Mouse (Mus musculus) CH12.LX (cell line): ENCODE data around the gene Arhgap25. TPM values are rescaled to one million over a fixed set of nuclear protein-coding genes. Genes with fewer than 3 reads are reported as not detected.

Experiments
- DNase-seq: peaks from one replicate; pipeline ENCODE4 v3.0.0-alpha.2; 2013; ENCODE audit errors: extremely low read depth
- H3K27ac ChIP-seq: 2 replicates; pipeline ENCODE4 v1.5.1; 2012; ENCODE audit warnings: low read depth, mild to moderate bottlenecking, control low read depth, moderate library complexity; ENCODE audit not compliant: insufficient read depth
- H3K27me3 ChIP-seq: replicated peaks from 2 replicates; pipeline ENCODE3; 2012; ENCODE audit warnings: inconsistent platforms
- H3K36me3 ChIP-seq, 2 experiments: replicated peaks in 1 of 2; 2 replicates each; pipeline versions ENCODE3 to v1.6.1; 2012; ENCODE audit warnings: inconsistent platforms in 1 of 2, low read length in 1 of 2, mild to moderate bottlenecking in 1 of 2, mixed read lengths in 1 of 2, moderate library complexity in 1 of 2; ENCODE audit not compliant: control insufficient read depth in 1 of 2, insufficient read depth in 1 of 2
- H3K4me1 ChIP-seq, 2 experiments: 2 replicates each; pipeline ENCODE4 v1.6.1; 2012; ENCODE audit warnings: inconsistent platforms in 1 of 2, moderate library complexity in 1 of 2; ENCODE audit not compliant: insufficient read depth in 2 of 2, control insufficient read depth in 1 of 2
- H3K4me2 ChIP-seq: 2 replicates; pipeline ENCODE4 v1.6.1; 2012; ENCODE audit warnings: low read depth, mild to moderate bottlenecking, control low read depth; ENCODE audit not compliant: poor library complexity, insufficient read depth, severe bottlenecking
- H3K4me3 ChIP-seq, 3 experiments: fragments of 150-350 bp in 1 of 3; sonication (generic) in 1 of 3; replicated peaks in 1 of 3; 2 replicates each; pipeline versions ENCODE3 to v1.5.1; 2011 to 2012; ENCODE audit warnings: low read depth in 2 of 3, low read length in 2 of 3, mild to moderate bottlenecking in 2 of 3, moderate library complexity in 2 of 3, control low read depth in 1 of 3, improper control_type of control experiment in 1 of 3, inconsistent platforms in 1 of 3, mixed read lengths in 1 of 3; ENCODE audit not compliant: poor library complexity in 1 of 3
- H3K79me2 ChIP-seq: replicated peaks from 2 replicates; pipeline ENCODE4 v1.6.1; 2012; ENCODE audit warnings: mild to moderate bottlenecking, moderate library complexity; ENCODE audit not compliant: control insufficient read depth, poor library complexity, insufficient read depth, severe bottlenecking; ENCODE audit errors: extremely low read depth
- H3K9ac ChIP-seq: 2 replicates; pipeline ENCODE4 v1.6.1; 2012; ENCODE audit warnings: low read depth, mild to moderate bottlenecking, control low read depth, moderate library complexity; ENCODE audit not compliant: insufficient read depth
- H3K9me3 ChIP-seq: replicated peaks from 2 replicates; pipeline ENCODE3; 2012; ENCODE audit warnings: low read length, inconsistent platforms, mixed read lengths
- CHD2 ChIP-seq: IDR thresholded peaks from 2 replicates; pipeline ENCODE4 v1.6.1; 2011; ENCODE audit warnings: low read length, improper control_type of control experiment
- CTCF ChIP-seq, 2 experiments: IDR thresholded peaks in 1 of 2; conservative IDR thresholded peaks in 1 of 2; 2 replicates each; pipeline ENCODE4 v1.5.1; 2011 to 2012; ENCODE audit warnings: low read depth in 2 of 2, low read length in 2 of 2, improper control_type of control experiment in 1 of 2, inconsistent platforms in 1 of 2, mild to moderate bottlenecking in 1 of 2, moderate library complexity in 1 of 2
- EP300 ChIP-seq: IDR thresholded peaks from 2 replicates; pipeline ENCODE4 v1.6.1; 2011; ENCODE audit warnings: low read length, improper control_type of control experiment
- ETS1 ChIP-seq: conservative IDR thresholded peaks from 2 replicates; pipeline ENCODE4 v1.6.1; 2012; ENCODE audit warnings: low read depth, mild to moderate bottlenecking, inconsistent platforms, low read length, improper control_type of control experiment, moderate library complexity
- GABPA ChIP-seq: IDR thresholded peaks from 2 replicates; pipeline ENCODE4 v1.6.1; 2012; ENCODE audit warnings: low read depth, low read length, improper control_type of control experiment, inconsistent platforms; ENCODE audit not compliant: insufficient replicate concordance
- IRF4 ChIP-seq: IDR thresholded peaks from 2 replicates; pipeline ENCODE4 v1.6.1; 2014; ENCODE audit warnings: low read depth, mild to moderate bottlenecking, inconsistent platforms, low read length, improper control_type of control experiment
- JUN ChIP-seq: IDR thresholded peaks from 2 replicates; pipeline ENCODE4 v1.6.1; 2011; ENCODE audit warnings: low read depth, mild to moderate bottlenecking, low read length, improper control_type of control experiment, moderate library complexity; ENCODE audit not compliant: insufficient read depth
- KAT2A ChIP-seq: IDR thresholded peaks from 2 replicates; pipeline ENCODE4 v1.6.1; 2012; ENCODE audit warnings: low read length, improper control_type of control experiment, inconsistent platforms; ENCODE audit not compliant: insufficient replicate concordance
- MAFK ChIP-seq: IDR thresholded peaks from 2 replicates; pipeline ENCODE4 v1.6.1; 2011; ENCODE audit warnings: low read length, improper control_type of control experiment; ENCODE audit not compliant: insufficient replicate concordance
- MAX ChIP-seq: IDR thresholded peaks from 2 replicates; pipeline ENCODE4 v1.6.1; 2011; ENCODE audit warnings: low read length, improper control_type of control experiment
- MAZ ChIP-seq: IDR thresholded peaks from 2 replicates; pipeline ENCODE4 v1.6.1; 2012; ENCODE audit warnings: low read depth, mild to moderate bottlenecking, inconsistent platforms, low read length, improper control_type of control experiment, moderate library complexity
- NRF1 ChIP-seq: IDR thresholded peaks from 2 replicates; pipeline ENCODE4 v1.6.1; 2014; ENCODE audit warnings: low read depth, mild to moderate bottlenecking, inconsistent platforms, low read length, improper control_type of control experiment, moderate library complexity
- PAX5 ChIP-seq: IDR thresholded peaks from 2 replicates; pipeline ENCODE4 v1.6.1; 2012; ENCODE audit warnings: low read length, inconsistent platforms, mixed read lengths
- POLR2A ChIP-seq: IDR thresholded peaks from 2 replicates; pipeline ENCODE4 v1.6.1; 2011; ENCODE audit warnings: low read depth, mild to moderate bottlenecking, improper control_type of control experiment, low read length
- RAD21 ChIP-seq: IDR thresholded peaks from 2 replicates; pipeline ENCODE4 v1.6.1; 2011; ENCODE audit warnings: low read depth, mild to moderate bottlenecking, low read length, improper control_type of control experiment, moderate library complexity
- SIN3A ChIP-seq: IDR thresholded peaks from 2 replicates; pipeline ENCODE4 v1.6.1; 2012; ENCODE audit warnings: low read length, improper control_type of control experiment, inconsistent platforms
- SMC3 ChIP-seq: IDR thresholded peaks from 2 replicates; pipeline ENCODE4 v1.6.1; 2011; ENCODE audit warnings: low read depth, low read length, improper control_type of control experiment
- TCF12 ChIP-seq: IDR thresholded peaks from 2 replicates; pipeline ENCODE4 v1.6.1; 2014; ENCODE audit warnings: low read depth, mild to moderate bottlenecking, inconsistent platforms, low read length, improper control_type of control experiment
- USF1 ChIP-seq: IDR thresholded peaks from 2 replicates; pipeline ENCODE4 v1.6.1; 2014; ENCODE audit warnings: low read depth, mild to moderate bottlenecking, inconsistent platforms, low read length, improper control_type of control experiment
- USF2 ChIP-seq: conservative IDR thresholded peaks from 2 replicates; pipeline ENCODE4 v1.6.1; 2011; ENCODE audit warnings: low read depth, low read length, improper control_type of control experiment
- ZC3H11A ChIP-seq: IDR thresholded peaks from 2 replicates; pipeline ENCODE4 v1.6.1; 2012; ENCODE audit warnings: low read depth, mild to moderate bottlenecking, inconsistent platforms, low read length, improper control_type of control experiment
- ZMIZ1 ChIP-seq: IDR thresholded peaks from 2 replicates; pipeline ENCODE4 v1.6.1; 2012; ENCODE audit warnings: low read depth, mild to moderate bottlenecking, inconsistent platforms, low read length, improper control_type of control experiment
- ZNF384 ChIP-seq: IDR thresholded peaks from 2 replicates; pipeline ENCODE4 v1.6.1; 2012; ENCODE audit warnings: low read depth, low read length, improper control_type of control experiment, inconsistent platforms
- dilution Hi-C: fragments of 300-500 bp; cut with MboI; formaldehyde crosslinking; loops from 2 replicates; pipeline ENCODE4 v1.14.3; 2020; ENCODE audit warnings: low sequenced_read_pairs; ENCODE audit not compliant: extremely low pct_unique_long_range_greater_than_20kb, extremely low pct_ligation_motif_present
- in situ Hi-C: fragments of 300-500 bp; cut with MboI; formaldehyde crosslinking; loops from 3 replicates; pipeline ENCODE4 v1.14.3; 2019; ENCODE audit warnings: low sequenced_read_pairs, low pct_ligation_motif_present, low pct_unique_long_range_greater_than_20kb, mixed read lengths
- polyA plus RNA-seq: library from polyadenylated mRNA; unstranded; fragments of >175 nt; gene quantifications from 2 replicates; pipeline ENCODE4 v1.2.1, GENCODE M21; 2012; ENCODE audit warnings: low read depth; ENCODE audit not compliant: insufficient read length
- total RNA-seq, 2 experiments: library from RNA; depleted of rRNA; stranded (reverse); fragments of 300-350 nt in 1 of 2; fragments of >200 nt in 1 of 2; gene quantifications; 2 replicates each; pipeline ENCODE4 v1.2.3; 2012 to 2014

Gene Arhgap25
- total and polyA plus RNA-seq, 3 experiments = 11.7 to 16.5 (median 12.5) TPM

GRCm38 (mm10) chr6:87487657-87488426, 45.2 kb downstream of the Arhgap25 start:
- in situ Hi-C loops = no loop called here
- H3K27me3 ChIP-seq = no peaks in the 10 kb centered on the region

DNA sequence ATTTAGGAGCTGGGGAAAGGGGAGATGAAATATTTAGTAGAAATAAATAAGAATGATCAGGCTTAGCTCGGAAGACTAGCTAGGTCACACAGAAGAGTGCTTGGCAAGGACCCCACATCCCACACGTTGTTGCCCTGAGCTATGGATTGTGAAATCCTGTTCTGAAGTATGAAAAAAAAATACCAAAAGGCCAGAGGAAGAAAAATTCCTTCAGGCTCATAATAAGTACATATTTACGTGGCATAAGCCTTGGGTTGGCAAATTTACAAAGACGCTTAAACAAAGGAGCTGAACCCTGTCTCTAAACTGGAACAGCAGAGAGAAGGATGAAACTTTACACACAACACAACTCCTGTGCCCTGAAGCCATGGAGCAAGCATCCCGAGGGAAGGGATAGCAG, 48.3 kb downstream of the Arhgap25 start:
- dilution Hi-C loops (no loop called here), in situ Hi-C loops (no loop called here)
- H3K9ac ChIP-seq = no peak overlapping the region
- H3K27ac ChIP-seq = no peak overlapping the region
- peaks cover 15% of the 10 kb centered on the region for H3K9me3 ChIP-seq
- H3K4me3 ChIP-seq = no peak overlapping the region
- peaks cover 3 to 21% of the 10 kb centered on the region in 2 experiments; a peak in 3 of 4 replicates for H3K4me1 ChIP-seq
- H3K36me3 ChIP-seq = peaks cover 32 to 88% of the 10 kb centered on the region in 2 experiments
- no peaks in the 10 kb centered on the region for H3K79me2 ChIP-seq
- no peak overlapping the region for H3K4me2 ChIP-seq
- no peaks in the 10 kb centered on the region for H3K27me3 ChIP-seq
- DNase-seq = no peak
- no peak for TF ChIP-seq RAD21

More at GRCm38 (mm10) chr6:87487657-87488426, 45.2 kb downstream of the Arhgap25 start:
- no peak for DNase-seq
- Histone ChIP-seq H3K4me2 (no peak overlapping the region), H3K4me3 (no peak overlapping the region), H3K27ac (no peak overlapping the region), H3K36me3 (peaks cover 45 to 90% of the 10 kb centered on the region in 2 experiments), H3K79me2 (no peaks in the 10 kb centered on the region), H3K9me3 (no peaks in the 10 kb centered on the region), H3K9ac (no peak overlapping the region), H3K4me1 (peaks cover 0 to 5% of the 10 kb centered on the region in 2 experiments; a peak in 1 of 4 replicates)
- TF ChIP-seq RAD21 = peak; percentile 22
- no peak for TF ChIP-seq USF1
- no peak for TF ChIP-seq MAFK
- TF ChIP-seq MAZ = no peak
- no peak for TF ChIP-seq POLR2A
- TF ChIP-seq SMC3 = peak; percentile 56
- TF ChIP-seq CTCF (conservative IDR thresholded peaks at IDR 0.05 in 1 of 2, IDR thresholded peaks at IDR 0.05 in 1 of 2; ENCODE audit: low read depth in 2 of 2, low read length in 2 of 2) = peak in 1 of 2 experiments; percentile 51; a peak in 2 of 4 replicates
- dilution Hi-C loops = no loop called here

- Histone ChIP-seq H3K9ac (no peak overlapping the region), H3K4me1 (peaks cover 6 to 30% of the 10 kb centered on the region in 2 experiments), H3K4me2 (no peak overlapping the region), H3K27ac (no peak overlapping the region), H3K79me2 (no peaks in the 10 kb centered on the region), H3K9me3 (peaks cover 15% of the 10 kb centered on the region), H3K4me3 (no peak overlapping the region), H3K27me3 (no peaks in the 10 kb centered on the region), H3K36me3 (peaks cover 25 to 81% of the 10 kb centered on the region in 2 experiments)
- in situ Hi-C loops (no loop called here), dilution Hi-C loops (no loop called here)
- TF ChIP-seq NRF1 (no peak), ZC3H11A (no peak), SIN3A (no peak), ZNF384 (no peak), GABPA (no peak), JUN (no peak), CTCF (conservative IDR thresholded peaks at IDR 0.05 in 1 of 2, IDR thresholded peaks at IDR 0.05 in 1 of 2; ENCODE audit: low read depth in 2 of 2, low read length in 2 of 2) (no peak), IRF4 (no peak), MAX (no peak), RAD21 (no peak), MAFK (no peak), KAT2A (no peak), ZMIZ1 (no peak), CHD2 (no peak), EP300 (no peak), PAX5 (no peak), ETS1 (no peak), USF2 (no peak), TCF12 (no peak)
- DNase-seq = no peak
Observed at GRCm38 (mm10) chr6:87483900-87484289, 49.2 kb downstream of the Arhgap25 start.
